Mouse (Mus musculus) erythroblast, embryonic 14.5 days (primary cell): Measurements from ENCODE around the gene Nab2.

ENCODE experiments used
- GATA1 ChIP-seq: IDR thresholded peaks from 2 replicates; pipeline ENCODE4 v1.6.1; 2012; ENCODE audit warnings: low read length, inconsistent platforms, mixed read lengths
- TAL1 ChIP-seq: IDR thresholded peaks from 3 replicates; pipeline ENCODE4 v1.6.1; 2012; ENCODE audit warnings: low read length, inconsistent platforms, mixed read lengths

DNA sequence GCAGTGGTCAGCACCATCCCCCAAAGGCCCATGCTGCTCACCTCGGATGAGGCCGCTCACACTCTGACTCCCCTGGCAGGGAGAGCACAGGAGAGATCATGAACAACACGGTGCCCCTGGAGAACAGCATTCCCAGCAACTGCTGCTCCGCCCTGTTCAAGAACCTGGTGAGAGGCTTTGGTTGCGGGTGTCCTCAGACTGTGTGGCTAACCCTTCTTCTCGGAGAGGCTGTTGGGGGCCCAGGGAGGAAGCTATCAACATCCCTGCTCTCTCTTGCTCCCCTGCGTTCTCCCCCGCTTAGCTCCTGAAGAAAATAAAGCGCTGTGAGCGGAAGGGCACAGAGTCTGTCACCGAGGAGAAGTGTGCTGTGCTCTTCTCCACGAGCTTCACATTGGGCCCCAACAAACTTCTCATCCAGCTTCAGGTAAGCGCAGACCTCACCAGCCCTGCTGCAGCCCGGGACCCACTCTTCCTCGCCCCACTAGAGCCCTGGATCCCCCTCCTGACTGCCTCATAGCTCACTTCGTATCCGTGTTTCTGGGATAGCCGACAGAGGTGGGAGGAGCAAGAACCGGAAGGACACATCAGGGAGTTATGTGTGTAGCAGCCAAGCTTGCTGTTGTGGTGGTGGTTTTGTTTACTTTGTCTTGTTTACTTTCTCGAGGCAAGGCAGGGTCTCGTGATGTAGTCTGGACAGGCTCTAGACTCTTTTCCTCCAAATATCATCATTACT is 15.3 kb downstream of the Nab2 start:
- TF ChIP-seq GATA1 (no peak), TAL1 (no peak)
